Mouse (Mus musculus) spleen, adult 2 months (tissue): ENCODE results near the gene Pcolce2.

Experiments
- CTCF ChIP-seq: fragments of 200-500 bp; IDR thresholded peaks from 2 replicates; pipeline ENCODE4 v1.5.1; 2011; ENCODE audit warnings: mild to moderate bottlenecking, inconsistent platforms; ENCODE audit not compliant: insufficient read depth, insufficient read length, insufficient replicate concordance; ENCODE audit errors: extremely low read depth
- POLR2A ChIP-seq: fragments of 200-500 bp; IDR thresholded peaks from 2 replicates; pipeline ENCODE4 v1.6.1; 2011; ENCODE audit warnings: low read depth, low read length, inconsistent platforms

DNA sequence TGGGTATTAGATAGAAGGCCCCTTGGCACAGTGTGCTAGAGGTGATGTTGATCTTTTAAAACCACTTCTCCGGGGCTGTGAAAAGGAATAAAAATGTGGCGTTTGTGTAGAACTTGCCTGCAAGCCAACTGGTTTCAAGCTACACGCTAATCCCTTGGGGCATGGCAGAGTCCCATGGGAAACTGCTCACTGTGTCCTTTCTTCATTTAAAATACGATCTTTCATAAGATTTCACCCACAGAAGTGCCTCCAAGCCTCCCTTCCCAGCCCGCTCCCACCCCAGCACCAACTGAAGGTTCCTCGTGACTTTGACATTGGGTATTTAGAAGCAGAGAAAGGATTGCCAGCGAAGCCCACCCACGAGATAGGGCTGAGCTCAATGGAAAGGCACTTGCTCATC, 8.5 kb downstream of the Pcolce2 start:
- no peak for TF ChIP-seq POLR2A
- TF ChIP-seq CTCF, result no peak
